Mouse (Mus musculus) layer of hippocampus, adult 9-10 months (tissue): ENCODE data around the gene Mfn2.
A peak's percentile ranks its signal among the peaks of the same experiment; 100 is the strongest.

Experiments used
- DNase-seq: peaks from one replicate; pipeline ENCODE4 v3.0.0; 2022; ENCODE audit warnings: low spot score

Mfn2 gene

GRCm38 (mm10) chr4:147909486-147909885 lies 5.0 kb upstream of the Mfn2 start:
- no peak for DNase-seq

- DNase-seq = no peak
Observed at GRCm38 (mm10) chr4:147906230-147906629, 1.7 kb upstream of the Mfn2 start.

- DNase-seq = peak; percentile 27
Observed at GRCm38 (mm10) chr4:147905090-147905659, 671 bp upstream of the Mfn2 start.

GRCm38 (mm10) chr4:147903601-147904000 lies 903 bp downstream of the Mfn2 start:
- DNase-seq = no peak

- no peak for DNase-seq
Observed at GRCm38 (mm10) chr4:147902906-147903500, 1.5 kb downstream of the Mfn2 start.

GRCm38 (mm10) chr4:147900452-147900851 lies 4.1 kb downstream of the Mfn2 start:
- DNase-seq = no peak

- DNase-seq = no peak
Observed at GRCm38 (mm10) chr4:147897348-147897747, 7.2 kb downstream of the Mfn2 start.

- no peak for DNase-seq
Observed at GRCm38 (mm10) chr4:147896411-147896810, 8.1 kb downstream of the Mfn2 start.

- no peak for DNase-seq
Observed at GRCm38 (mm10) chr4:147895815-147896330, 8.6 kb downstream of the Mfn2 start.

- no peak for DNase-seq
Observed at GRCm38 (mm10) chr4:147890341-147890740, 14.2 kb downstream of the Mfn2 start.

- no peak for DNase-seq
Observed at GRCm38 (mm10) chr4:147888237-147888636, 16.3 kb downstream of the Mfn2 start.

GRCm38 (mm10) chr4:147887277-147887676 lies 17.2 kb downstream of the Mfn2 start:
- DNase-seq = no peak

GRCm38 (mm10) chr4:147886158-147886557 lies 18.3 kb downstream of the Mfn2 start:
- no peak for DNase-seq

GRCm38 (mm10) chr4:147884138-147884537 lies 20.4 kb downstream of the Mfn2 start:
- no peak for DNase-seq

GRCm38 (mm10) chr4:147883041-147883440 lies 21.5 kb downstream of the Mfn2 start:
- no peak for DNase-seq

- DNase-seq = no peak
Observed at GRCm38 (mm10) chr4:147881792-147882191, 22.7 kb downstream of the Mfn2 start.

GRCm38 (mm10) chr4:147879865-147880264 lies 24.6 kb downstream of the Mfn2 start:
- no peak for DNase-seq

GRCm38 (mm10) chr4:147879456-147879855 lies 25.0 kb downstream of the Mfn2 start:
- DNase-seq = no peak

GRCm38 (mm10) chr4:147878537-147878936 lies 26.0 kb downstream of the Mfn2 start:
- DNase-seq = no peak

- DNase-seq = no peak
Observed at GRCm38 (mm10) chr4:147875852-147876575, 28.5 kb downstream of the Mfn2 start.

GRCm38 (mm10) chr4:147869238-147869637 lies 35.3 kb downstream of the Mfn2 start:
- DNase-seq = no peak

- peak; percentile 98 for DNase-seq
Observed at GRCm38 (mm10) chr4:147868450-147869031, 36.0 kb downstream of the Mfn2 start, which contains the start of the genes Miip and Fv1. TSS of gene Miip (minus strand) at chr4:147868816. TSS of gene Fv1 (plus strand) at chr4:147868979.
